11 mouse cellular contexts compared by ENCODE assay signal in the genomic region with DNA sequence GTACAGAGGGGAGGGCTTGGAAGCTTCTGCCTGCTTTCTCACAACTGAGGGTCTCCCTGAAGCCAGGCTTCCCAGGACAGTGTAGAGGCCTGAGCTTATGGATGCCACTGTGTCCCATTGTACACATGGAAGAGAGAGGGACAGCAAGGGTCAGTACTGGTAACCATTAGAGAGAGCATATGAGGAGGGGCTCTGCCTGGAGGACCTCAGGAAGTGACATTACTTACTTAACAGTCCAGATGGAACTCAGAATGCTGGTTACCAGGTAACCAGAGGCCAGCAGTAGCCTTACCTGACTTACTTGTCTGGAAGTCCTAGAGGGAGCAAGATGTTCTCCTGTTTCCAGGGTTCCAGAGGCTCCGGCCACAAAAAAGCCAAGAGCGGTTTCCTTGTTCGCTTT. TPM values are rescaled to one million over a fixed set of nuclear protein-coding genes. Genes with fewer than 3 reads are reported as not detected.
DNase-seq lines count a peak whose midpoint lies in the region; TF ChIP-seq lines count a peak whose summit lies in the region.
"Not testable (repeated sequence)": the region's sequence is repeated elsewhere in the genome, so short reads cannot be mapped to it uniquely, and the experiment has no call there.
"Had no signal": no experiment of that assay in that cellular context is flagged by ENCODE, and none has a peak within 500 bp of the region (broad histone marks: within the 10 kb centered on the region; RNA-seq: fewer than 3 reads in every experiment).

TSS of gene Gm3404 (plus strand) at position 301 of the 400 bp plus-strand sequence.

- H3K27me3 ChIP-seq in testis, adult 2 months (ENCODE audit: control insufficient read depth, insufficient read depth, low read length), result not testable (repeated sequence)

- peak; percentile 86 for DNase-seq in heart, adult 11 months
- peak; percentile 2 for DNase-seq in kidney, adult 11 months
- DNase-seq in lung, adult 2 months, result peak; percentile 4

- H3K4me1 ChIP-seq in lung, adult 2 months (ENCODE audit: control insufficient read depth, insufficient read depth, low read length); testis, adult 2 months (ENCODE audit: control insufficient read depth, insufficient read depth, low read length): not testable (repeated sequence)

- WGBS in lung, adult 2 months, result 97% methylated on average over 3 of the region's 3 CpGs

- TF ChIP-seq POLR2A in lung, adult 2 months (IDR thresholded peaks at IDR 0.05; ENCODE audit: borderline replicate concordance, extremely low read depth, low read depth, low read length); testis, adult 2 months (IDR thresholded peaks at IDR 0.05; ENCODE audit: control insufficient read depth, low read depth, low read length): not testable (repeated sequence)

- H3K27ac ChIP-seq in testis, adult 2 months (ENCODE audit: control insufficient read depth, insufficient read depth, low read depth, low read length), result not testable (repeated sequence)

- H3K4me3 ChIP-seq in lung, adult 2 months (replicated peaks; ENCODE audit: extremely low read depth, low read depth, low read length), result not testable (repeated sequence)
- peak within 1 kb of the TSS; percentile 67 for H3K4me3 ChIP-seq in testis, adult 2 months (ENCODE audit: control insufficient read depth, low read depth, low read length)

- not testable (repeated sequence) for H3K36me3 ChIP-seq in testis, adult 2 months (ENCODE audit: control insufficient read depth, insufficient read depth, low read length)

- TF ChIP-seq CTCF in lung, adult 2 months (IDR thresholded peaks at IDR 0.05; ENCODE audit: insufficient read depth, low read length); testis, adult 2 months (IDR thresholded peaks at IDR 0.05; ENCODE audit: control insufficient read depth, insufficient read depth, insufficient replicate concordance, low read depth, low read length): not testable (repeated sequence)

RNA-seq across cellular contexts. Expression of gene Gm3404, which starts in this region (rescaled TPM):
- polyA plus RNA-seq in lung, adult 2 months (2012; rRNA removed), result not detected in 2 replicates
- polyA plus RNA-seq in testis, adult 2 months (2012; rRNA removed), result 30.0 and 34.6 TPM in 2 replicates
- polyA plus RNA-seq: activated CD4-positive, CD25-positive, alpha-beta regulatory T cell, adult 4 months; adrenal gland, adult 2 months; brain, embryonic 14.5 days; C2C12; CD4-positive, CD25-positive, alpha-beta regulatory T cell, adult 4 months; G1E; Patski had no signal

Comparison
In these comparisons a context has a peak if more than half of its experiments do, and no peak if none do; other contexts are left out.
1. RNA of gene Gm3404 (polyA plus RNA-seq): 30.0 to 34.6 TPM in testis, adult 2 months; not detected in lung, adult 2 months; every median in the first group is over 10 times any median in the second.
2. Peak in DNase-seq in lung, adult 2 months; RNA of the gene not detected or under 1 TPM.
3. DNase-seq: peak in every context shown above with its lines; median percentile 86 in heart, adult 11 months; 4 in lung, adult 2 months; 2 in kidney, adult 11 months.